Mouse (Mus musculus): ENCODE results near the gene Mndal.
"Not testable (repeated sequence)": the region's sequence is repeated elsewhere in the genome, so short reads cannot be mapped to it uniquely, and the experiment has no call there.

DNA sequence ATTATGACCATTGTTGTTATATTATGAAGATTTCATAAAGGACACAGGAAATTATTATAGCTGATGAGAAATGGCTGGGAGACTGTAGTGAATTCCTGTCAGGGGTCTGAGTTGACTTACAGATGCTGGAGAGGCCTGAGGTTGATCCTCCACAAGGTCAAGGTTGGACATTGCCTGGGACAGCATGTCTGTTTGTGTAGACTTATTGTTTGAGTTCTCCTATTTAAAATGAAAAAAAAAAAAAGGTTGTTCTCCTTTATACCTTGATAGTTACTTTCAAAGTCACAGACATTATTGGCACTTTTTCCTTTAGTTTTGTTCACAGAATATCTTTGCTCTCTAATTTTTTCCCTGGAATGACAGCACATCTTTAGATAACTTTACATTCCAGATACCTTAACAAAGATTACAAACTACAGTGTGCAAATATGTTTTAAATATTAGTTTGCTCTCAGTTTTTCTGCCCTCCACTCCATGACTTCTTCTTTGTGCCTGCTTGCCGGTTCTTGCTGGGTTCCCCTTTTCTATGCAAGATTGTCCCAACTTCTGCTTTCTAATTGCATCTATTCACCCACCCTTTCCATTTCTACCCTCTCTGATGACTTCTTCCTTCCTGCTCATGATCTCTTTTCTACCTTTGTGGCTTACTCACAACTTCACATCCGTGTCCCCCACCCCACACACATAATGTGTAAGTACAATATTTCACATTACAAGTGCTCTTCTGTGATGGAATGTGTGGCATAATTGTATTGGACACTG, 55.1 kb downstream of the Mndal start:
- TF ChIP-seq POLR2A (IDR thresholded peaks at IDR 0.05; ENCODE audit: borderline replicate concordance, control insufficient read depth, low read depth, low read length); CTCF (IDR thresholded peaks at IDR 0.05; ENCODE audit: control insufficient read depth, insufficient read depth, low read length): not testable (repeated sequence)

Data from bone marrow, adult 2 months (tissue).